Mouse (Mus musculus) lung, embryonic 15.5 days (tissue): ENCODE results near the gene Zbtb39. TPM values are rescaled to one million over a fixed set of nuclear protein-coding genes. Genes with fewer than 3 reads are reported as not detected.
"Not testable (repeated sequence)": the region's sequence is repeated elsewhere in the genome, so short reads cannot be mapped to it uniquely, and the experiment has no call there.

Experiments used
- ATAC-seq: fragments of 200-750 bp; cut with Nextera tagmentation; 2 replicates; pipeline ENCODE4 v1.8.0; 2017; ENCODE audit warnings: moderate number of reproducible peaks, borderline replicate concordance; ENCODE audit not compliant: low FRiP score, low TSS enrichment; ENCODE audit errors: extremely low read depth
- H3K27ac ChIP-seq: fragments of 300-500 bp; sonication (generic); 2 replicates; pipeline ENCODE4 v1.5.1; 2015; ENCODE audit warnings: moderate library complexity, mild to moderate bottlenecking, inconsistent platforms
- H3K27me3 ChIP-seq: fragments of 300-500 bp; sonication (generic); 2 replicates; pipeline ENCODE4 v1.6.1; 2015; ENCODE audit warnings: inconsistent platforms
- H3K36me3 ChIP-seq: fragments of 300-500 bp; sonication (generic); 2 replicates; pipeline ENCODE4 v1.6.1; 2015; ENCODE audit warnings: inconsistent platforms
- H3K4me1 ChIP-seq: fragments of 300-500 bp; sonication (generic); 2 replicates; pipeline ENCODE4 v1.6.1; 2015; ENCODE audit warnings: inconsistent platforms
- H3K4me2 ChIP-seq: fragments of 300-500 bp; sonication (generic); 2 replicates; pipeline ENCODE4 v1.6.1; 2015; ENCODE audit warnings: inconsistent platforms, mild to moderate bottlenecking, moderate library complexity
- H3K4me3 ChIP-seq: fragments of 300-500 bp; sonication (generic); 2 replicates; pipeline ENCODE4 v1.5.1; 2015; ENCODE audit warnings: mild to moderate bottlenecking, inconsistent platforms
- H3K9ac ChIP-seq: fragments of 300-500 bp; sonication (generic); 2 replicates; pipeline ENCODE4 v1.6.1; 2015; ENCODE audit warnings: inconsistent platforms
- H3K9me3 ChIP-seq: fragments of 300-500 bp; sonication (generic); 2 replicates; pipeline ENCODE4 v1.6.1; 2016; ENCODE audit warnings: inconsistent platforms
- WGBS: fragments of 180-500 bp; shearing (Covaris S2); methylation state at CpG from one replicate; pipeline ENCODE4 v1.1.7; 2015; 5-methylcytosine and 5-hydroxymethylcytosine counted together
- polyA plus RNA-seq: library from polyadenylated mRNA; unstranded; fragments of >200 nt; fragmentation: Nextera tagmentation; extraction: Ambion mirVana; gene quantifications from 2 replicates; pipeline ENCODE4 v1.2.1, GENCODE M21; 2015

Gene Zbtb39
- polyA plus RNA-seq, 1 experiment from 2014 or later, result 2.9 TPM

GRCm38 (mm10) chr10:127755770-127756468, 16.6 kb downstream of the Zbtb39 start:
- Histone ChIP-seq H3K36me3 (no peaks in the 10 kb centered on the region), H3K4me1 (peaks cover 12% of the 10 kb centered on the region), H3K9ac (no peak overlapping the region; the same call in 1 of the 2 replicates), H3K27me3 (no peaks in the 10 kb centered on the region), H3K4me2 (peak overlapping the region; percentile 59), H3K9me3 (no peaks in the 10 kb centered on the region), H3K27ac (peak overlapping the region; percentile 48), H3K4me3 (peak overlapping the region; percentile 24)
- ATAC-seq, result no peak
- WGBS, result 21% methylated on average over 18 of the region's 18 CpGs

- H3K36me3 ChIP-seq, result no peaks in the 10 kb centered on the region
- no peaks in the 10 kb centered on the region for H3K9me3 ChIP-seq
- H3K4me3 ChIP-seq, result no peak within 1 kb of the TSS
- no peak within 1 kb of the TSS for H3K9ac ChIP-seq
- H3K4me1 ChIP-seq, result peaks cover 8% of the 10 kb centered on the region
- no peaks in the 10 kb centered on the region for H3K27me3 ChIP-seq
- 51% methylated on average over 9 of the region's 9 CpGs for WGBS
- 0 out of 2 replicates have a peak within 1 kb of the TSS, but pooled peaks have one; percentile 8 for H3K27ac ChIP-seq
- ATAC-seq, result no peak
- H3K4me2 ChIP-seq, result no peak within 1 kb of the TSS
Measured at GRCm38 (mm10) chr10:127759181-127760110, 20.1 kb downstream of the Zbtb39 start, which contains the start of the genes Rdh1 and Rdh16f1. Rdh1 (plus strand) TSS chr10:127759721. Rdh16f1 (plus strand) TSS chr10:127759787.

GRCm38 (mm10) chr10:127762926-127763325, 23.6 kb downstream of the Zbtb39 start:
- not testable (repeated sequence) for H3K9ac ChIP-seq, H3K4me3 ChIP-seq, H3K27me3 ChIP-seq, H3K9me3 ChIP-seq, H3K4me1 ChIP-seq, H3K36me3 ChIP-seq, ATAC-seq, H3K4me2 ChIP-seq, H3K27ac ChIP-seq
- 84% methylated on average over 10 of the region's 10 CpGs for WGBS

- Histone ChIP-seq H3K4me3 (no peak overlapping the region), H3K9ac (no peak overlapping the region), H3K4me1 (no peaks in the 10 kb centered on the region), H3K27me3 (no peaks in the 10 kb centered on the region), H3K4me2 (no peak overlapping the region), H3K27ac (no peak overlapping the region), H3K9me3 (no peaks in the 10 kb centered on the region), H3K36me3 (no peaks in the 10 kb centered on the region)
- no peak for ATAC-seq
- 46% methylated on average over 12 of the region's 12 CpGs for WGBS
Measured at GRCm38 (mm10) chr10:127763914-127764680, 24.8 kb downstream of the Zbtb39 start.

GRCm38 (mm10) chr10:127766564-127766963, 27.2 kb downstream of the Zbtb39 start:
- H3K4me3 ChIP-seq, result no peak overlapping the region
- no peaks in the 10 kb centered on the region for H3K36me3 ChIP-seq
- H3K9ac ChIP-seq, result no peak overlapping the region
- WGBS, result 78% methylated on average over 1 of the region's 1 CpGs
- ATAC-seq, result no peak
- H3K4me1 ChIP-seq, result no peaks in the 10 kb centered on the region
- H3K27me3 ChIP-seq, result no peaks in the 10 kb centered on the region
- H3K27ac ChIP-seq, result no peak overlapping the region
- no peak overlapping the region for H3K4me2 ChIP-seq
- H3K9me3 ChIP-seq, result no peaks in the 10 kb centered on the region

GRCm38 (mm10) chr10:127776011-127776410, 36.7 kb downstream of the Zbtb39 start, which contains the start of gene Rdh9:
Rdh9 (plus strand) TSS chr10:127776386.
- WGBS, result 64% methylated on average over 2 of the region's 2 CpGs
- H3K27ac ChIP-seq, result no peak within 1 kb of the TSS
- no peak within 1 kb of the TSS for H3K9ac ChIP-seq
- H3K27me3 ChIP-seq, result no peaks in the 10 kb centered on the region
- no peaks in the 10 kb centered on the region for H3K4me1 ChIP-seq
- H3K9me3 ChIP-seq, result no peaks in the 10 kb centered on the region
- H3K4me3 ChIP-seq, result no peak within 1 kb of the TSS
- ATAC-seq, result no peak
- H3K36me3 ChIP-seq, result no peaks in the 10 kb centered on the region
- H3K4me2 ChIP-seq, result no peak within 1 kb of the TSS

- not testable (repeated sequence) for H3K27me3 ChIP-seq, H3K4me3 ChIP-seq, H3K36me3 ChIP-seq, H3K27ac ChIP-seq, H3K9me3 ChIP-seq, H3K4me2 ChIP-seq, H3K4me1 ChIP-seq, ATAC-seq, H3K9ac ChIP-seq
- WGBS, result 94% methylated on average over 17 of the region's 17 CpGs
Measured at GRCm38 (mm10) chr10:127782321-127782720, 43.0 kb downstream of the Zbtb39 start.

- not testable (repeated sequence) for H3K27ac ChIP-seq, H3K4me2 ChIP-seq, H3K4me3 ChIP-seq, H3K36me3 ChIP-seq, H3K9me3 ChIP-seq, ATAC-seq, H3K9ac ChIP-seq, H3K27me3 ChIP-seq, H3K4me1 ChIP-seq
- WGBS, result 74% methylated on average over 1 of the region's 1 CpGs
Measured at GRCm38 (mm10) chr10:127785411-127785810, 46.1 kb downstream of the Zbtb39 start.

Other genes starting within 250 kb of the Zbtb39 start
- 0.64 and 1.0 TPM in 2 replicates for gene Stac3, start 237.9 kb upstream of the Zbtb39 start, polyA plus RNA-seq
- 89.4 and 100 TPM in 2 replicates for gene Ndufa4l2, start 224.6 kb upstream of the Zbtb39 start, polyA plus RNA-seq
- 110 and 111 TPM in 2 replicates for gene Shmt2, start 217.1 kb upstream of the Zbtb39 start, polyA plus RNA-seq
- 1.3 and 1.9 TPM in 2 replicates for gene Nxph4, start 205.0 kb upstream of the Zbtb39 start, polyA plus RNA-seq
- 72.6 and 73.6 TPM in 2 replicates for gene Lrp1, start 118.4 kb upstream of the Zbtb39 start, polyA plus RNA-seq
- 33.1 and 37.6 TPM in 2 replicates for gene Stat6, start 96.6 kb upstream of the Zbtb39 start, polyA plus RNA-seq
- 11.8 TPM in 2 replicates for gene Nemp1, start 72.6 kb upstream of the Zbtb39 start, polyA plus RNA-seq
- gene Nab2, start 71.0 kb upstream of the Zbtb39 start, polyA plus RNA-seq, result 14.2 and 15.4 TPM in 2 replicates
- 0.20 and 0.34 TPM in 2 replicates for gene Myo1a, start 34.4 kb upstream of the Zbtb39 start, polyA plus RNA-seq
- not detected in 2 replicates for gene Tac2, start 15.1 kb upstream of the Zbtb39 start, polyA plus RNA-seq
- 10.4 and 11.8 TPM in 2 replicates for gene Gpr182, start 12.2 kb downstream of the Zbtb39 start, polyA plus RNA-seq
- not detected in 2 replicates for gene Rdh1, start 20.2 kb downstream of the Zbtb39 start, polyA plus RNA-seq
- 0.15 TPM in 1 of 2 replicates, not detected in the other for gene Rdh16f1, start 20.2 kb downstream of the Zbtb39 start, polyA plus RNA-seq
- 0.15 TPM in 1 of 2 replicates, not detected in the other for gene Rdh9, start 36.8 kb downstream of the Zbtb39 start, polyA plus RNA-seq
- gene Rdh16, start 61.6 kb downstream of the Zbtb39 start, polyA plus RNA-seq, result not detected in 2 replicates
- not detected in 2 replicates for gene Rdh19, start 110.4 kb downstream of the Zbtb39 start, polyA plus RNA-seq
- gene Rdh16f2, start 126.9 kb downstream of the Zbtb39 start, polyA plus RNA-seq, result not detected in 2 replicates
- gene Rdh7, start 149.3 kb downstream of the Zbtb39 start, polyA plus RNA-seq, result not detected in 2 replicates
- not detected in 2 replicates for gene Sdr9c7, start 159.0 kb downstream of the Zbtb39 start, polyA plus RNA-seq